Mouse (Mus musculus): ENCODE results near the gene Asb16.

DNA sequence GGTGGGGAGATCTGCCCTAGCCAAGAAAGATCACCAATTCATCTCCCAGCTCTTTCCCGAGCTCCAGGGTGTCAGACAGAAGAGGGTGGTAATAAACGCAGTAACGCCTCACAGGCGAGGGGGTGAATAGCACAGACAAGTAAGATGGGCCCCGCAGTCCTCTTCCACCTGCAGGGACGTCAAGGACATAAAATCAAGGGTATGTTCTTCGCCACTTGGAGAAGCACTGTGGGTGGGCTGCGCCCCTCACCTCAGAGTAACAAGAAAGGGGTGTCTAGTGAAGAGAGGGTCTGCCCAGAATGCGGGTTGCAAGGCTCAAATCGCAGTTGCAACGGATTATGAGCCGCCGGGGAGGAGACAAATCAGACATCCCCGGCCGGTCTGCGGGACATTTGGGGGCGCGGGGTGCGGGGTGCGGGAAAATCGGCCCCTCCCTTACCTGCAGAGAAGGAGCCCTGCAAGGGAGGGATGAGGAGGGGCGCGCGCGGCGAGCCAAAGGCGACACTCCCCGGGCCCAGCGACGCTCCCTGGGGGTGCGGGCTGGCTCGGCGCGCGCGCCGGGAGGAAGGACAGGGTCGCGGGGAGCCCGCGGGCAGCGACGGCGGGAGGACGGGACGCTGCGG lies 39.1 kb upstream of the Asb16 start:
- TF ChIP-seq POLR2A (IDR thresholded peaks at IDR 0.05; ENCODE audit: borderline replicate concordance, low read depth, low read length) (no peak), CTCF (IDR thresholded peaks at IDR 0.05; ENCODE audit: low read depth, low read length) (no peak)

Measured in bone marrow macrophage, adult 2 months (primary cell).